Mouse (Mus musculus): ENCODE results near the gene Nrbf2. TPM values are rescaled to one million over a fixed set of nuclear protein-coding genes. Genes with fewer than 3 reads are reported as not detected.

Nrbf2 gene
- total RNA-seq, 1 experiment from 2014 or later, result 17.1 TPM

Other genes starting within 250 kb of the Nrbf2 start
- gene Jmjd1c, start 189.2 kb downstream of the Nrbf2 start, total RNA-seq (2021), result 60.0 and 69.3 TPM in 2 replicates
- gene Reep3, start 188.4 kb downstream of the Nrbf2 start, total RNA-seq (2021), result 41.5 and 41.6 TPM in 2 replicates

Measured in adrenal gland, postnatal 25 days (tissue).